In the genomic region with DNA sequence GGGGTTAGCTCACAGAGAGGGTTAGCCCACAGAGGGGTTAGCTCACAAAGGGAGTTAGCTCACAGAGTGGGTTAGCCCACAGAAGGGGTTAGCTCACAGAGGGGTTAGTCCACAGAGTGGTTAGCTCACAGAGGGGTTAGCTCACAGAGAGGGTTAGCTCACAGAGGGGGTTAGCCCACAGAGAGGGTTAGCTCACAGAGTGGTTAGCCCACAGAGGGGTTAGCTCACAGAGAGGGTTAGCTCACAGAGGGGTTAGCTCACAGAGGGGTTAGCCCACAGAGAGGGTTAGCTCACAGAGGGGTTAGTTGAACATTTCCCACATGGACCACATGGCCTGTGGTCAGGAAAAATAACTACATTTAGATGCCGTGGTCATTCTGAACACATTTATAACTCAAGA, we compare ENCODE assay signal across 32 mouse cellular contexts.
"Had no signal": no experiment of that assay in that cellular context is flagged by ENCODE, and none has a peak within 500 bp of the region (broad histone marks: within the 10 kb centered on the region; RNA-seq: fewer than 3 reads in every experiment).

No protein-coding gene starts in this region.

- H3K4me3 ChIP-seq: limb, embryonic 10.5 days; limb, embryonic 12.5 days; limb, embryonic 13.5 days; limb, embryonic 15.5 days; liver, embryonic 12.5 days; liver, embryonic 13.5 days; liver, embryonic 15.5 days; lung, embryonic 15.5 days; megakaryocyte, embryonic 14.5 days; midbrain, embryonic 10.5 days; midbrain, embryonic 12.5 days; midbrain, embryonic 13.5 days; midbrain, embryonic 15.5 days; myocyte; neural tube, embryonic 12.5 days had no signal

- DNase-seq: left cerebral cortex, postnatal 4 days; liver; liver, embryonic 13.5 days; liver, postnatal 0 days; lung, adult 18-20 months; lung, adult 2 months; lung, embryonic 14.5 days; lung, postnatal 10 days; lung, postnatal 14 days; lung, postnatal 36 days; lung, postnatal 4 days; midbrain, embryonic 14.5 days had no signal

- H3K27ac ChIP-seq: limb, embryonic 10.5 days; limb, embryonic 12.5 days; limb, embryonic 13.5 days; limb, embryonic 15.5 days; liver, embryonic 12.5 days; liver, embryonic 13.5 days; liver, embryonic 14.5 days; liver, embryonic 15.5 days; lung, embryonic 15.5 days; macrophage; midbrain, embryonic 10.5 days; midbrain, embryonic 12.5 days; midbrain, embryonic 13.5 days; midbrain, embryonic 15.5 days; neural tube, embryonic 12.5 days had no signal

- H3K27me3 ChIP-seq: limb, embryonic 12.5 days; limb, embryonic 13.5 days; limb, embryonic 15.5 days; liver, embryonic 12.5 days; liver, embryonic 13.5 days; liver, embryonic 15.5 days; lung, embryonic 15.5 days; megakaryocyte, embryonic 14.5 days; midbrain, embryonic 12.5 days; midbrain, embryonic 13.5 days; midbrain, embryonic 15.5 days; neural tube, embryonic 12.5 days had no signal

- ATAC-seq: liver, embryonic 12.5 days; liver, postnatal 0 days; lung, postnatal 0 days; midbrain, embryonic 13.5 days; midbrain, embryonic 15.5 days; midbrain, embryonic 16.5 days had no signal

- H3K9ac ChIP-seq: limb, embryonic 12.5 days; limb, embryonic 13.5 days; limb, embryonic 15.5 days; liver, embryonic 12.5 days; liver, embryonic 13.5 days; liver, embryonic 14.5 days; liver, embryonic 15.5 days; liver, postnatal 0 days; lung, embryonic 14.5 days; lung, embryonic 15.5 days; midbrain, embryonic 12.5 days; midbrain, embryonic 13.5 days; midbrain, embryonic 15.5 days; neural tube, embryonic 12.5 days had no signal

- H3K4me2 ChIP-seq: limb, embryonic 12.5 days; limb, embryonic 13.5 days; limb, embryonic 15.5 days; liver, embryonic 11.5 days; liver, embryonic 12.5 days; liver, embryonic 13.5 days; liver, embryonic 15.5 days; lung, embryonic 14.5 days; lung, embryonic 15.5 days; midbrain, embryonic 11.5 days; midbrain, embryonic 12.5 days; midbrain, embryonic 13.5 days; midbrain, embryonic 15.5 days; neural tube, embryonic 12.5 days had no signal

- H3K9me3 ChIP-seq: limb, embryonic 10.5 days; limb, embryonic 12.5 days; limb, embryonic 13.5 days; limb, embryonic 15.5 days; liver, embryonic 12.5 days; liver, embryonic 13.5 days; liver, embryonic 15.5 days; lung, embryonic 15.5 days; midbrain, embryonic 10.5 days; midbrain, embryonic 12.5 days; midbrain, embryonic 13.5 days; midbrain, embryonic 15.5 days; neural tube, embryonic 12.5 days had no signal

- H3K4me1 ChIP-seq: limb, embryonic 10.5 days; limb, embryonic 12.5 days; limb, embryonic 13.5 days; limb, embryonic 15.5 days; liver, embryonic 12.5 days; liver, embryonic 13.5 days; liver, embryonic 15.5 days; lung, embryonic 15.5 days; megakaryocyte, embryonic 14.5 days; midbrain, embryonic 10.5 days; midbrain, embryonic 12.5 days; midbrain, embryonic 13.5 days; midbrain, embryonic 15.5 days; neural tube, embryonic 12.5 days had no signal
